Mouse (Mus musculus) layer of hippocampus, adult 8-10 months (tissue): ENCODE data around the gene Tmem14a. TPM values are rescaled to one million over a fixed set of nuclear protein-coding genes. Genes with fewer than 3 reads are reported as not detected.
A peak's percentile ranks its signal among the peaks of the same experiment; 100 is the strongest.
"Not testable (repeated sequence)": the region's sequence is repeated elsewhere in the genome, so short reads cannot be mapped to it uniquely, and the experiment has no call there.

Experiments used
- DNase-seq, 2 experiments: peaks; one replicate each; pipeline ENCODE4 v3.0.0; 2022; ENCODE audit warnings: low spot score in 2 of 2
- total RNA-seq, 4 experiments: library from RNA; stranded (reverse); gene quantifications; 2 replicates each; pipeline ENCODE4 v1.2.4; 2022

Tmem14a gene
- 10 to 100 TPM; 26.5 to 31.7 (median 28.4) TPM for total RNA-seq

DNA sequence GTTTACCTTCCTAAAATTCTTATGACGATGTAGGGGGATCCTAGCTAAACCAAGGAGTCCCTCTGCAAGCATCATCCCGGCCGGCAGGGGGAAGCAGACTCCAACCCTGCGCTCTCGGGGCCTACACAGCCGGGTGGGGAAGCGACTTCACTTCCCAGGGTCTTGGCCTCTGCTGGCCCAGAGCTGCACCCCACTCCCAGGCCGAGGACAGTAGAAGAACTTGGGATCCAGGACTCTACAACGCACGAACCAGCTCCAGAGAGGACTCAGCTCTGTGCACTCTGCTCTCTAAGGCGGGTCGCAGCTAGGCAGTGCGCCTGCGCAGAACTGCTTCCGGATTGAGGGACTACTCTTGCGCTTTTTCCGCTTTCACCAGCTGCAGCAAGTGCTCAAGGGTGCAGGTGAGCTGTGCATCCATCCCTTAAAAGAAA, at the start of gene Tmem14a:
Tmem14a (plus strand) TSS at position 87 of the 431 bp plus-strand sequence.
- peak; percentile 79 to 89 for DNase-seq

DNA sequence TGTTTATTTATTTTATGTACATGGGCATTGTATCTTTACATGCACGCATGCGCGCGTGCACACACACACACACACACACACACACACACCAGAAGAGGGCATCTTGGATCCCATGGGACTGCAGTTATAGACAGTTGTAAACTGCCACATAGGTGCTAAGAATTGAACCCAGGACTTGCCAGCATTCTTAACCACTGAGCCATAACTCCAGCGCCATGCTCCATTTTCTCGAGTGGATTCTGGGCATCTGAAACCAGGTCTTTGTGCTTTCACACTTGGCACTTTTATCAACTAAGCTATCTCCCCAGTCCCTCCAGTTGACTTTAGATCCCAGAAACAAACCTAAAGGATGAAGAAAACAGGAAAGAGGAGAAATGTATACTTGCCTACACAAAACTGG, 33.2 kb upstream of the Tmem14a start:
- DNase-seq: no peak

DNA sequence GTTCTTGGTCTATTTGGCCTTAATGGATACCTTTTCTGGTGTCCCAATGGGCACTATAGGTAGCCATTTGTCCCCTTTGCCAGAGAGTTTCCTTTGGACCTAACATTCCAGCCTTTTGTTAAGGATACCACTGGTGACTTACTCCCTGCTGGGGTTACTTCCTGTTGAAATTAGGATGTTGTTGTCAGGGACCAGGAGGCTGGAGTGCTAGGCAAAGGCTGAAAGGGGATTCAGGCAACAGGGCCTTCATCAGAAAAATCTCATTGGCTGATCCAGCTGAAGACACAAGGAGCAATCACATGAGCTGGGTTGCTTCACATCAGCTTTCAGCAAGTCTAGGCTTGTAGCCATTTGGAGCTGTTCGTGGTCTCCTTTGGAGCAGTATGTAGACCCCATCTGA, 12.1 kb upstream of the Tmem14a start:
- no peak for DNase-seq

DNA sequence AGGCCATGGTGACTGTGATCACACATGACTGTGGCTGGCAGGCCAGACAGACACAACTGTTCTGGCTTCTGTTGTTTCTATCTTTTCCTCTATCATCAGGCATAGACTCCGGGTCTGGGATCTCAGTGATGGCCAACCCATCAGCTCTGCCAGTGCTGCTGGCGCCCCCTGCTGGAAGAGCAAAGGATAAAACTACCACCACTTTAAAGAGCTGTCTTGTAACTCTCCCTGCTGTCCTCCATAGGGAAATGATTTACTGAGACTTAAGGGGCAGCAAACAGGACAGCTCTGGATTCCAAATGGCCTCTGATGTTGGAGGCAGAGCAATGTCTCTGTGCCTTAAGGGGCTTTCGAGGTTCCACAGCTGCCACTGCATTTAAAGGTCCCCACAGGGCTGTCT, 4.8 kb upstream of the Tmem14a start:
- DNase-seq: not testable (repeated sequence)

DNA sequence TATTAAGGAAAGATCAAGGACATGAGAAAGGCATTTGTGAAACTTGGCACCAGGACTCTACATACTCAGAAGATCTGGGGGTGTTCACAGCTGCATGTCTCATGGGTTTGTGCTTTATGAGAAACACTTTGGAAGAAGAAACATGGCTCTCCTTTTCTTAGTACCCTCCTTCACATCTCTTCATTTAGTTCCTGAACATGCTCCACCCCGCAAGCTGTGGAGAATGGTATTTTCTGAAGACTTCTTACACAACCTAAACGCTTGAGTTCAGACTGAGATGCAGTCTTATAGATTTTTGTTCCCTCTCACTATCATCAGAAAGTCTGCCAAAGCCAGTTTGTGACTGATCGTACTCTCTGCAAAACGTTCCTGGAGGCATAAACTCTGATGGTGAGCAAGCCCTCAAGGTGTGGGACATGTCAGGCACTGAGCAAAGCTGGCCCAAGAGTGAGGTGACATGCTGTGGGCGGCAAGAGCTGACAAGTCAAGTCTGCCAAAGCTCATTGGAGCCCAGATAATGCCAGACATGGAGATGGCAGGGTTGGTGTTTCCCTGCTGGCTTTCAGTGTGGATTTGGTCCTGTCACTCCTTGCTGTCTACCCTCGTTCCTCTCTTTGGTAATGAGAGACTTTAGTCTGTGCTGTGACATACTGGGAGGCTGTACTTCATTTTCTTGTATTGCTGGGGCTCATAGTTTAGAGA, 4.2 kb upstream of the Tmem14a start:
- not testable (repeated sequence) for DNase-seq

DNA sequence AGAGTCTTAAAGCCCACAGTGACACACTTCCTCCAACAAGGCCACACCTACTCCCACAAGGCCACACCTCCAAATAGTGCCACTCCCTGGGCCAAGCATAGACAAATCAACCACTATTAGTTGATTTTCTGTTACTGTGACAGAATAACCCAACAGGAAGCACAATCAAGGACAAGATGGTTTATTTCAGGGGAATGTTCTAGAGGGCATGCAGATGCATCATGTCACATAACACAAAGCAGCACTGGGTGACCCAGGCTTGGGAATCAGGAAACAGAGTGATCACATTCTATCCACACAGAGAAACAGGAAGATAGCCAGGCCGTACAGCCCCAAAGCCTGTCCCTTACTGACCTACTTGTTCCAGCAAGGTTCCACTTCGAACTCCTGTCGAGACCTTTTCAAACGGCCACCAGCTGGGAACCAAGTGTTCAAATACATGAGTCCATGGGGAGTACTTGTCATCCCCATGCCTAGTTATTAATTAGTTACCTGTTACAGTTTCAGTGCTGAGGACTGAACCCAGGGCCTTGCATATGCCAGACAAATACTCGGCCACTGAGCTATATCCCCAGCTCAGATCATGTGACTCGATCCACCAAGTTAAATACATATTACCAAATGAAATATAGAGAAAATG, 9.5 kb downstream of the Tmem14a start:
- DNase-seq: no peak

DNA sequence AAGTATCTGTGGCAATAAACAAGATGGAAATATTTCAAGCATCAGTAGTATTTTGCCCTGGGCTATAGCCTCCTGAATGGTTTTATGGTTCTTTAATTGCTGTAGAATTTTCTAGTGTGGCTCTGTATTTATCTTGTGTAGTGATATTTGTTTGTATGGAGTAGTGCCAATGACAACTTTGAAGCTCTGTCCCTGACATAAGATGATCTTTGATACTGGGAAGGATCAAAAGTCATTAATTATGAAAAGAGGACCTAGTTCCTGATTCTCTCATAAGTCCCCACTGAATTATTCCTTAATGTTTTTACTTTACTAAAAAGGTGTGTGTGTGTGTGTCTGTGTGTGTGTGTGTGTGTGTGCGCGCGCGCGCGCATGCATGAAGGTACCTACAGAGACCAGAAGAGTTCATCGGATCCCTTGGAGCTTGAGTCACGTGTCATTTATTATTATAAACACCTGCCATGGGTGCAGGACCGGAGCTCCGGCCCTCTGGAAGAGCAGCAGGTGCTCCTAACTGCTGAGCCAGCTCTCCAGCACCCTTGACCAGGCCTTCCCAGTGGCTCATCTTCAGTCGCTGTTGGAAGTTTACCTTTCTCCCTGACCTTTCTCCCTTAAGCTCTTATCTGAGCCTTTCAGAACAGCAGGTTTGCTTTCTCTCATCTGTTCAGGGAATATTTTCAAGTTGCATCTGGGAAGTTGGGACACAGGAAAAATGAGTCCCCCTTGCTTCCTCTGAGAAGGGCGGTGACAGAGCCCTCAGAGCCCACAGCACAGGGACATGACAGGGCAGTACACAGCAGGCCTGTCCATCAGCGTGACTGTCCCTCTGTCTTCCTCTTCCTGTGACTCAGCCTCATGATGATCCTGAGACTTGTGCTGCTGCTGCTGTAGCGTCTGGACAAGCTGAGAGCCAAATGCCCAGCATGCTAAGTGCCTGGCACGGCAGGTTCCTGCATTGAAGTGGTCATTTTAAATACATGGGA, 10.7 kb downstream of the Tmem14a start:
- DNase-seq: not testable (repeated sequence)

DNA sequence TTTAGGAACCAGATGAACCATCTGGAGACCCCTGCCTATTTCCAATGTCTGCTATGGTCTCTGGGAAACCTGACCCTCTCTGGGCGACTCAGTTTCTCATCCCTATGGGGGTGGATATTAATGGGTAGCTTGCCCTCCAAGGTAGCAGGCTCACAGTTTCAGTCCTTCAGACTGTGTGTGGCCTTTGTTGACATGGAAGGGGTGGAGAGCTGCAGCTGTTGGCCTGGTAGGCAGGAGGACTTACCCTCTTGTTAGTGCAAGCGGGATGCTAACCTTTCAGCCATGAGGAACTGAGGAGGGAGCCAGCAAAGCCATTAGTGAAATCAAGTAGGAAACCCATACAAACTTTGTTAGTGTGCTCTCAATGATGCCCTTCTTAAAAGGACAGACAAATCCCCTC, 12.0 kb downstream of the Tmem14a start:
- DNase-seq: no peak

DNA sequence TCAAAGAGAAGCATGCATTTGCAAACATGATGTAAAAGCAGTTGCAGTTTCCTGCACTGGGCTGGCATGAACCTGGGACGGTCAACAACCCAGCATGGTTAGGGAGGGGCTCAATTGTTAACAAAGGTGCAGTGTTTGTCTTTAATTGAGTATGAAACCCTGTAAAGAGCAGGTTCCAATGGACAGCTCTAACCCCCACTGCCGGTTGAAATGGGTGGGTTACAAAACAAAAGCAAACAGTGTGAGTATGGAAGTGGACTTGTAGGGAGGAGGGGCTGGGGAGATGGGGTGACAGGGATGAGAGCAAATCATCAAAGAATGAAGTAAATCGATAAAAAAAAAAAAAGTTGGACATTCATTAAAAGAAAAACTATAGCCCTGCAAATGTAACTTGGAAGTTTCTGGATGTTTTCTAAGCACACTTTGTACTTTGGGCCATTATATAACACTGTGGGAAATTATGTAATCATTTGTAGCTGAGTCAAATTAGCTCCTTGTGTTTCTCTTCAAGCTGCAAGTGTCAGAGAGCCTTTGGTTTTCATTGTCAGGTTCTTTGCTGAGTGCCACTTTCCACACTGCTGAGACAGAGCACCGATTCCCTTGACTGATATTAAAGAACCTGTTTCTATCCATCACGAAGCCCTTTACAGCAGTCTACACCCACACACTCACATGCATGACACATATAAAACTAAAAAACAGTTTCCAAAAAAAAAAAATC, 13.5 kb downstream of the Tmem14a start:
- DNase-seq: peak in 1 of 2 experiments; percentile 18

DNA sequence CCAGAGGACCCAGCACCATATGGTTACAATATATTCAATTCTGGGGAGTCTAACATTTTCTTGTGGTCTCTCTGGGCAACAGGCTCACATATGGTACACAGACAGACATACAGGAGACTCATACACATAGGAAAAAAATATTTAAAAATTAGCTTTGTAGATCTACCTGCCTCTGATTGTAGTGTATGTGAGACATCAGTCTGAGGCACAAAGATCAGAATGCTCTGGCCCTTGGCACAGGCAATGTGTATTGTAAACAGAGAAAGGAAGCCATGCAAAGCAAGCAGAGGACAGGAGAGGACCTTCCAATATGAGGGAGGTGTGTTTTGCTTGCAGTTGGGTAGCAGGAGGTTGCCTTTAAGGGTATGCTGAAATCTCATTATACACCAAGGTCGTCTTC, 14.1 kb downstream of the Tmem14a start:
- no peak for DNase-seq

DNA sequence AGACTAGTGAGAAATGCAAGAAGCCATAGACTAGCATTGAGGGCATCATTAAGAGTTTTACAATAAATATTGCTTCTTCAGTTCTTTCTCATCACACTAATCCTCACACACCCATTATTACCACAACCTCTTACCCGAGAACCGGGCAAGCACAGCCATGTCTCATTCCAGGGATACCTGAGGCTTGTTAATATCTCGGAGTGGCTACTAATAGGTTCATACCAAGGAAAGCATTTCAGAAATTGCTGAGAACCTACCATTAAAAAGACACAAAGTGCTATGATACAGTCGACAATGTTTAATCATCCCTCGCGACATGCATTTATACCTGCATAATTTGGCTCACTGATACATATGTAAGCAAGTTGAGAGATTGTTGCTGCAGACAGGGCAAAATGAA, 17.0 kb downstream of the Tmem14a start:
- no peak for DNase-seq

DNA sequence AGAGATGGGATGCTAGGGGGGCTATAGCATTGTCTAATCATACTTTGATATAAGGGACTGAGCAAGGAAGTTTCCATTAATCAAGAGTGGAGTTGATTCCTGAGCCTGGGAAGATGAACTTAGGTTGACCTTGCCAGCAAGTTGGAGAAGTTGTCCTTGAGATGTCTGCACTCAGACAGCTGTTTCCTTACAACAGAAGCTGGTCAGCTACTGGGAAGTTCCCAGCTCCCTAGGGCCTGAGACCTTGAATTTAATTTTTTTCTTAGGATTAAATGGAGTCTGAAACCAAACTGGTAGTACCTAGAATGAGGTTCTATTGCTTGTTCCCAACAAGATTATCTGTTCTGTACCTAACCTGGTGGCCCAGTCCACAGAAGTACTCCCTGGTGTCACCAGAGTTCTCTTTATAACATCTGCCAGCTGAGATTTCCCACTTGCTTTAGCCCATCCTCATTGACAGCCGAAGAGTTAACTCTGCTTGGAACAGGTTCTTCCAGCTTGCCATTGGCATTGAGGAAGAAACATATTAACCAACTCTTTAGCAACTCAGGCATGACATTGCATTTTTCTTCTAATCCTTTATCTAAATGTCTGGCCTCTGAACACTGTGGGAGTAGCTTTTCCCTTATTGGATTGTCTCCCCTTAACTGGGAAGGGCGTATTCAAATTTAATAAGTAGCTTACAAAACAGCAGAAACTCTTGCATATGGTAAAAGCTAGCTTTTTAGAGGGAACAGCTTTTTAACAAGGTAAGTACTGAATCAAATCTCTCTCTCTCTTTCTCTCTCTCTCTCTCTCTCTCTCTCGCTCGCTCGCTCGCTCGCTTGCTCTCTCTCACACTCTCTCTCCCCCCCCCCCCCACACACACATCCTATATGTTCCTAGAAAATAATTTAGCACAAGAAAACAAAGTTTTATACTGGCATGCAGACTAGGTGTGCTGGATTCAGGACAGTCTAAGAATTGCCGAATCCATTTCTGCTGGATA, 21.8 kb downstream of the Tmem14a start, which contains the start of gene Gsta3:
Gsta3 (plus strand) TSS at position 679 of the 988 bp plus-strand sequence.
- no peak for DNase-seq

DNA sequence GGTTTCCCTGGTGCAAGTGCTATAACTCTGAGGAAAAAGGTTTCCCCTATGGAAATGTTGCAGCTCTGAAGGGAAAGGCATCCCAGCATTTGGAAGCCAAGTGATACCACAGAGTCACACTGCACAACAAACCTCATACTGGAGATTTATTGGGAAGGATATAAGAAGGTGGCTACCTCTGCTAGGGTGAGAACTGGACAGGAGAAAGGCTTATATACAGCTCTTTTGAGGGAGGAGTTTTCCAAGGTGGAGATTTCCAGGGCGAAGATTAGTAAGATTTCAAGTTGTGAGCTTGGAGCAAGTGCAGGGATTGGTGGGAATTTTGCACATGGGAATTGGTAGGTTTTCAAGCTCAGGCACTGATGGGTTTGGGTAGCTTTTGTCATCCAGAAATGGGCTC, 22.7 kb downstream of the Tmem14a start:
- no peak for DNase-seq

DNA sequence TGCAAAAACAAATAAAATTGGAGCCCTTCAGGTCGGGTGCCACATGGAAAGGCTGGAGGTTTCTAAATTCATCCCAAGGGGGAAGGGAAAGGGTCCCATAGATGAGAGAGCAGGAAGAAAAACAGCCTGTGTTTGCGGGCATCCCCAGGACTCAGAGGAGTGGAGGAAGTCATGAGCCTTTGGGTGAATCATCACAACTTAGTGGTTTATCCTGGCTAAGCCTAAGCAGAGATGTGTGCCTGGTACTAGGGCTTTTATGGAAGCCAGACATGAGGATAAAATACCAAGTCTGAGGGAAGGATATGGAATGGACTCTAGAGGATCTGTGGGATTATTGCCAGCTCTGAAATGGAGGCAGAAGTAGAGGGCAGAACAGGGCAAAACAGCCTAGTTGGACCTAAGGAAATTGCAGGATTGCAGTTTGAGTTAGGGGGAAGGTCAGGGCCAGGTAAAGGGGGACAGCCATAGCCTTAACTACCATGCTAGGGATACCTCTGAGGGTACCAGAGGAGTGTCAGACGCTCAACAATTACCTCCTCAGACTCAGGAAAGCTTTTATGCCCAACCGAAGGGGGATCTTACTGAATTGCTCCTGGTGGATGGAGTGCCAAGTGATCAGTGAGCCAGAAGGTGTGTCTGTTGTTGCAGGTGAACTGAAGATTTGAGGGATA, 26.1 kb downstream of the Tmem14a start:
- DNase-seq: no peak

DNA sequence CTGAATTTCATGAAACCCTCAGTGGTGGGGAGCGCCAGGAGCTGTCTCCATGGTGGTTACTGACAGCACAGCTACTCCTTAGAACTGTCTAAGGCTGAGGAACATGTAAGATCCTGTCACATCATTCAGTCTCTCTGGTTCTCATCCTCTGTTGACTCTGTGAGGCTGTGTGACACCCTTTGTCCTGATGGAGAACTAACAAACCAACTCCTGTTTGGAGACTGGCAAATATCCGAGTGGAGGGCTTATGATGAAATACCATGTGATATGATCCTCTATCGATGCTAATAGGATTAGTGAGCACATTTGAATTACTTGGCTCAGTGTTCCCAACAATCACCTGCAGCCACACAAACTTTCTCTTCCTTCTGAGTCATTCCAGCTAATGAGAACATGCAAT, 27.8 kb downstream of the Tmem14a start:
- DNase-seq: no peak

DNA sequence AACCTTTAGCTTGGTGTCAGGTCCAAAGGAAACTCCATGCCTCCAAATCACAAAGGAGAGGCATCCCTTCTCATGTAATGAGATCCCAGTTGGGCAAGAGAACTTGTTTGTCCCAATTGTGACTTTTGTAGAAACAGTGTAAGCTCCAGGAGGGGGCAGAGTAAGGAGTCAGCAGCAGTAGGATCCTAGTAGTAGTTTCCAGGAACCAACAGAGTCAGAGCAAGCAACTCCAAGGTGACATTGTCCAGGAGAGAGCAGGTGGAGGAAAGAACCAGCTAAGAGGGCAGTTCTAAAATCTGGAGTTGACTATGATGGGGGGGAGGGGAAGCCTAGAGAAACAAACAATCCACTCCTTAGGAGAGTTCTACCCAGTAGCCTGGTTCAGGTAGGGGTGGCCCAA, 29.5 kb downstream of the Tmem14a start:
- DNase-seq: no peak

DNA sequence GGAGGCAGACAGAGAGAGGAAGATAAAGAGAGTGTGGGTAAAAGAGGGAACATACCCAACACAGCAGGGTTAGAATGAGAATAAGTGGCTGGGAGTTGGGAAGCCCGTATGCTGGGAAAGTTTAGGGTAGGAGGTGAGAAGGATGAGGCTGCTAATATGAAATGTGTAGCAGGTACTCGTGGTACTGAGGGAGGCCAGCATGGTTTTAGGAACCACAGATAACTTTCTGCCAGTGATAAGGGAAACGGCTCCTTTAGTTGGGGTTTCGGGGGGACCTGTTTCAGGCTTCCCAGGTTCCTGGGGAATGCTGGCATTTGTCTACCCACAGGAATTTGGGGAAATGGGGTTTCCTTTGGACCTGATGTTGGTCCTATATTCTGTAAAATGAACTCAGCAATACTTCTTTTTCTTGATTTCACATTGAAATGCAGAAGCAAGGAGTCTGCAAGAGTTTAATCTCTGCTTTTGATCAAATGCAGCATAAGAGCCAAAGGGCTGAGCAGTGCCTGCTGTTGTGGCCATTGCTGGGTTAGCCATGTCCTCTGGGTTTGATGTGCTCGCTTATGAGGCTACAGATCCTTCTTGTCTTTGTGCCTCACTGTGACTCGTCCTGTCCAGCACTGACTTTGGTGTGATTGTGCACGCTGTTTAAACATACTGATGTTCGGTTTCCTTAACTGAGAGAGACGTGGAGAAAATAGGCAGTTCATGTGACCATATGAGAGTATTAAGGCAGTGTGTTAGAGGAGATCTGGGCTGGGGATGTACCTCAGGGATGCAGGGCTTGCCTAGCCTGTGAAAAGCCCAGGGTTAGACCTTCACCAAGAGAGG, 30.4 kb downstream of the Tmem14a start:
- no peak for DNase-seq

DNA sequence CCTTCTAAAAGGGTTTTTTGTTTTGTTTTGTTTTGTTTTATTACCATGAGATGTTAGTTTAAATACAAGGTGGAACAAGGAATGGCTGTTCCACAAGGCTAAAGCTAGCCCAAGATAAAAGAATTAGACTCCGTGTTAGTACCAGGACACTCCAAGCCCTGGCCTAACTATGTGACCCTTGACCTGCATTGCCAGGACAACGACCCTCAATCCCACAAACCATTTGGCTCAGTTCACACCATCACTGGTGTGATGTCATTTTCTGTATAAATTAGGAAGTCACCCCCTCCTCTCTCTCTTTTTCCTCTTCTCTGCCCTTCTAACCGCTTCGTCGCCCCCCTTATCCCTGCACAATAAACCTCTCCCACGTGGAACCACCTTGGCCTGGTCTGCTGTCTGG, 33.3 kb downstream of the Tmem14a start:
- DNase-seq: no peak
